Mouse (Mus musculus) testis, postnatal 14 days (tissue): ENCODE data around the gene Dnm1.
"Not testable (repeated sequence)": the region's sequence is repeated elsewhere in the genome, so short reads cannot be mapped to it uniquely, and the experiment has no call there.

Experiments
- DNase-seq: peaks from one replicate; pipeline ENCODE4 v3.0.0; 2021; ENCODE audit warnings: low spot score

The Dnm1 gene

DNA sequence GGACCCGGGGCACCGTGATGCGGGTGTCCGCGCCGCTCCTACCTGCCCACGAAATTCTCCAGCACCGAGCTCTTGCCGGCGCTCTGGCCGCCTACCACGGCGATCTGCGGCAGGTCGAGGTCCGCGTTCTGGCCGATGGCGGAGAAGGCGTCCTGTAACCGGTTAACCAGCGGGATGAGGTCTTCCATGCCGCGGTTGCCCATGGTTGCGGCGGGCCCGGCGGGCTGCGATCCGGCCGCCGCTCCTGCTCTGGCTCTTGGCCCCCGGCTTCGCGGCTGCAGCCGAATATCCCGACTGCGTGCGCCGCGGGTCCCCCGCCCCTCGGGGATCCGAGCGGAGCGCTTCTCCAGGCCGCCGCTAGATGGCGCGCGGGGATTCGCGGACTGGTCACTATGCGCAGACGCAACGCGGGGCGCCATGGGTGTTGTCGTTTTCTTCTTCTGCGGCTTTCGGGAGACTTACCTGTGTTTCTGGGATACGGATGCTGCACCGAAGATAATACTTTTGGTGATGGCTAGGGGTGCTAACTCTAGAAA is at the start of gene Dnm1:
Dnm1 (minus strand) TSS at position 332 of the 536 bp plus-strand sequence.
- DNase-seq: peak; percentile 88

GRCm38 (mm10) chr2:32396695-32397094 is 43.6 kb upstream of the Dnm1 start:
- DNase-seq: no peak

DNA sequence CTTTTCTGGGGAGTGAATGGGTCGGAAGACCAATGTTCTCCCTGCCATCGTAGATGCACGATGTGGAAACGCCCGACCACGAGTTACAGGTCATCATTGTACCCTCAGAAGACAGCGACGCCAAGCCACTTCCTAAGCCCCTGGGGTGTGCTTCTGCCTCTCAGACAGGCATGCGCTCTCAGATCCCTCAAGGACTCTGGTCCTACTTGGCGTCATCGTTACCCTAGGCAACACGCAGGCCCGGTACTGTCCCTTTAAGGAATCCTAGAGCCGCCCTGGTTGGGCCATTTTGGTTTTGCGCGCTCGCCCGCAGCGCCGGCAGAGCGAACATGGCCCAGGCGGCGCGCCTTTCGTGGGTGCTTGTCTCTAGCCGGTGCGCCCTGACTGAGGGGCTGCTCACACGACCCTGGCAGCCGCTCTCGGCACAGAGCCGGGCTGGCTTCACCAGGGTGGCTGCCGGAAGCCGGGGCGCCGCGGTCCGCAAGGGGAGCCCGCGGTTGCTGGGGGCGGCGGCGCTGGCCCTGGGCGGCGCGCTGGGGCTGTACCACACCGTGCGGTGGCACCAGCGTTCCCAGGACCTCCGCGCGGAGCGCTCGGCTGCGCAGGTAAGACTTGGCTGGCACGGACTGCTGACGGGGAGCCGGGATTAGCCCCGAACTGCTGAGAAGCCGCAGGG is 42.9 kb upstream of the Dnm1 start:
- DNase-seq: peak; percentile 92

DNA sequence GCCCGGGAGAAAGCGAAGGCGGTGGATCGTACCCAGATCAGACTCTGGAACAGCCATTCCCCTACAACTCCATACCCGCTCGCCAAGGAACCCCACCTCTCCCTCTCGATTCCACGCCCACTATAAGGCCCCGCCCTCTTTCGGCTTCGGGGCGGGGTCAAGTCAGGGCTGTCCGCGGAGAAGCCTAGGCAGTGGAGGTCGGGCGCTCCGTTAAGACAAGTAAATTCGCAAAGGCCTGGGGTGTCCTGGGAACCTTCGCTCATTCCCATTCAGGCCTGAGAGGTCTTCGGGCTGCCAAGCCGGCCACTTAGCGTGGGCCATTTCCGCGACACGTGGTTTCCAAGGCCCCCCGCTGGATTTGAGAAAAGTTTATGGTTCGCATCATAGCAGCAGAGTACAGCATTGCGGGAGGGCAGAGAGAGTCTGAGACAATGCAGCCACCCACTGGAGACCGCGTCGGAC is 42.4 kb upstream of the Dnm1 start, which contains the start of gene Ptges2:
Ptges2 (plus strand) TSS at position 413 of the 462 bp plus-strand sequence.
- DNase-seq: peak; percentile 90

- no peak for DNase-seq
Measured at GRCm38 (mm10) chr2:32394973-32395372, 41.8 kb upstream of the Dnm1 start.

- no peak for DNase-seq
Measured at GRCm38 (mm10) chr2:32392063-32392462, 38.9 kb upstream of the Dnm1 start.

- no peak for DNase-seq
Measured at GRCm38 (mm10) chr2:32390871-32391270, 37.7 kb upstream of the Dnm1 start.

DNA sequence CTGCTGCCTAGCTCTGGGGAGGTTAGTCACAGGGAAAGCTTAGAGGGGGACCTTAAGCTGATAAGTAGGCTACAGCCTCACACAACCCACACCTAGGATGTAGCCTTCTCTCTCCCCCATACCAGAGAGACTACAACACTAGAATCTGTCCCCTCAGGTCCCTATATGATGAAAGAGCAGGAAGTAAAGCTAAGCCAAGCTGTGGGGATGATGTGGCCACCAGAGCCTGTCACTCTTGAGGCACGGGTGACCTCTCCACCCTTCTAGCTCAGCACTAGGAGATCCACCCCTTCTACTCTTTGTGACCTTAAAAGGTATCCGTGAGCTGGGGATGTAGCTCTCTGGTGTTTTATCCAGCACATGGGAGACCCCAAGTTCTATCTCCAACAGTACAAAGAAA is 36.0 kb upstream of the Dnm1 start:
- DNase-seq: no peak

GRCm38 (mm10) chr2:32387706-32388490 is 34.8 kb upstream of the Dnm1 start, which contains the start of gene Lcn2:
TSS of gene Lcn2 (minus strand) at chr2:32388252.
- no peak for DNase-seq

- no peak for DNase-seq
Measured at GRCm38 (mm10) chr2:32382689-32383088, 29.6 kb upstream of the Dnm1 start.

GRCm38 (mm10) chr2:32381775-32382223 is 28.7 kb upstream of the Dnm1 start, which contains the start of gene 1110008P14Rik:
TSS of gene 1110008P14Rik (minus strand) at chr2:32381938.
- DNase-seq: peak; percentile 92

- DNase-seq: peak; percentile 46
Measured at GRCm38 (mm10) chr2:32381141-32381774, 28.1 kb upstream of the Dnm1 start.

GRCm38 (mm10) chr2:32380001-32380500 is 26.9 kb upstream of the Dnm1 start:
- no peak for DNase-seq

DNA sequence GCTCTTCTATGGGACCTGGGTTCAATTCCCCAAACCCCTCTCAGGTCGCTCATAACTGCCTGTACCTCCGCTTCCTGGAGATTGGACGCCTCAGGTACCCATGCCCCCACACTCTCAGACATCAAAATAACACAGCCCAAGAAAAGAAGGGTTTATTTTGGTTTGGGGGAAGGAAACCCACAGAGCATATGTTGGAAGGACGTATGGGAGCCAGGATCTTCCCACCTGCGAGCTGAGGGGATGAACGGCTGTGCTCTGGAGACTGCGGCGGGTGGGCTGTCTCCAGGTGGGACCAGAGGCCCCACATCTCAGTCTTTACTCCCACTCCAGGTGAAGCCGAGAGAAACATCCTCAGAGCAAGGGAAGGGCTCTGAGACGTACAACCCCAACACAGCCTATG is 23.8 kb upstream of the Dnm1 start:
- DNase-seq: no peak

- no peak for DNase-seq
Measured at GRCm38 (mm10) chr2:32375317-32375940, 22.3 kb upstream of the Dnm1 start.

- no peak for DNase-seq
Measured at GRCm38 (mm10) chr2:32374191-32374590, 21.1 kb upstream of the Dnm1 start.

GRCm38 (mm10) chr2:32367315-32367714 is 14.2 kb upstream of the Dnm1 start:
- DNase-seq: no peak

- no peak for DNase-seq
Measured at GRCm38 (mm10) chr2:32364121-32364520, 11.0 kb upstream of the Dnm1 start.

DNA sequence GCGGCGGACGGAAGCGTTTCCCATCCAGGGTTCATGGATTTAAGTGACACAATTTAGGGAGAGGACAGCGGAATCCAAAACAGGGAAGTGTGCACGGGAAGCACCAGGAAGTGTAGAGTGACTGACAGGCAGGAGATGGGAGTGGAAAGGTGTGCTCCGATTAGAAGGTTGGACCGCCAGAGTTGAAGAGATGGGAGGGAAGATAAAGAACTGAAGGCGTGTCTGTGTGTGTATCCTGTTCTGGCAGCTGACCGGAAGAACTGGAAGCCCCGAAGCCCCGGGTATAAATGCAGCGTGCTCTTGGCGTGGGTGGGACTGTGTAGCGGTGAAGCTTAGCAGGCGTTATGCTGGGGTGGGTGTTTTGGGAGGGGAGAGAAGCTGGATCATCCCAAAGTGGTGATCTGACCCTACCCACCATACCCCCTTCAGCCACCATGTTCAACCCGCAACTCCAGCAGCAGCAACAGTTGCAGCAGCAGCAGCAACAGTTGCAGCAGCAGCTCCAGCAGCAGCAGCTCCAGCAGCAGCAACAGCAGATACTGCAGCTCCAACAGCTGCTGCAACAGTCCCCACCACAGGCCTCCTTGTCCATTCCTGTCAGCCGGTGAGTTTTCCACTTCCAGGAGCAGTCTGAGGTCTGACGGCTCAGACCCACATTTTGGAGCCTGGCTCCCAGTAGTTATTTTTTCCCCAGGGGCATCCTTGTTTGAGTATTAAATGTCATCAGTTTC is 10.4 kb upstream of the Dnm1 start:
- peak; percentile 43 for DNase-seq

DNA sequence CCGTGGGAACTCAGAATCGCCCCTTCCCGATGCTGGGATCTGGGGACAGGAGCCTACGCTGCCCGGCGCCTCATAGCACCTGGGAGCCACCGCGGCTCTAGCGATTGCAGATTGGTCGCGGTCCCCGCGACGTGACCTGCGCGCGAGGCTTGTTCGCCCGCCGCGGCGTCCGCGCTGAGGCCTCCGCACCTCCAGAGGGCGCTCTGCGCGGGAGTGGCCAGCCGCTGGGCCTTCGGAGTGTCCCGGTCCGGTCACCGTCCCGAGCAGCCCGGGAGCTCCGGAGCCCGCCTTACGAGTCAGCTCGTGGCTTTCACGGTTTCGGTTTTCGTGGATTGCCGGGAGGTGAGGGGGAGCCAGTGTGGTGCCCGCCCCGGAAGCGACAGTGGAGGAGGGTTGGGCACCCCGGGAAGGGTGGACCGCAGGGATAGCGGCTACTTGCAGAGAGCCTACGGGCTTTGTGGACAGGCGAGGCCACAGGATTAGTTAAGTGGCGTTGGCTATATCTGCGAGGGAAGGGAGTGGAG is 9.7 kb upstream of the Dnm1 start:
- DNase-seq: peak; percentile 84

GRCm38 (mm10) chr2:32362274-32362673 is 9.1 kb upstream of the Dnm1 start:
- DNase-seq: not testable (repeated sequence)
